Mouse (Mus musculus): Measurements from ENCODE around the gene Iqsec1. TPM values are rescaled to one million over a fixed set of nuclear protein-coding genes. Genes with fewer than 3 reads are reported as not detected.
A peak's percentile ranks its signal among the peaks of the same experiment; 100 is the strongest.

The Iqsec1 gene
- total and polyA plus RNA-seq, 3 experiments: 2.0 to 48.2 (median 39.2) TPM

DNA sequence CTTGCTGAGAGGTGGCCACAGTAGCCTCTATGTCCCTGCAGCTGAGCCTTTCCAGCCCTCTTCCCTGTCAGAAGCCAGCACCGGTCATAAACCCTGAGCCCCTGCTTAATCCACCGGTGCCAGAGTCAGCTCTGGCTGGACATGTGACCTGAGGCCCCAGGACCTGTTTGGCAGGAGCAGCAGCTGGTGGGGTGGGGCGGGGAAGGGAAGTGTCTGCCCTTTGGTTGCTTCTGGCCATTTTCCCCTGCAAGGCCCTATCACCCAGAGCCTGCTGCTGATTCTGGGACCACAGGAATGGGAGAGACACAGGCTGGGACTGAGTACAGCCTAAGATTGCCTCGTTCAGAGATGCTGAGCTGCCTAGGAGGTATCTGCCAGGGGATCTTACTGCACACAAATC, 257.2 kb downstream of the Iqsec1 start:
- ATAC-seq (ENCODE audit: extremely low read depth, insufficient number of reproducible peaks, low FRiP score, poor library complexity, severe bottlenecking) (no peak), DNase-seq (ENCODE audit: low spot score) (no peak)
- Histone ChIP-seq H3K4me1 (ENCODE audit: insufficient read depth, low read depth, low read length) (no peaks in the 10 kb centered on the region; the same call in 1 of the 2 replicates), H3K27me3 (ENCODE audit: insufficient read depth, low read length) (peaks cover 41% of the 10 kb centered on the region), H3K9me3 (replicated peaks) (no peaks in the 10 kb centered on the region), H3K36me3 (replicated peaks) (no peaks in the 10 kb centered on the region), H3K4me3 (ENCODE audit: low read depth, low read length) (no peak overlapping the region)
- TF ChIP-seq TAL1 (conservative IDR thresholded peaks at IDR 0.05; ENCODE audit: low read depth, low read length) (no peak), POLR2AphosphoS5 (IDR thresholded peaks at IDR 0.05; ENCODE audit: insufficient replicate concordance, low read depth, low read length) (no peak), GATA2 (IDR thresholded peaks at IDR 0.05; ENCODE audit: borderline replicate concordance, low read depth, low read length) (no peak), GATA1 (IDR thresholded peaks at IDR 0.05; ENCODE audit: borderline replicate concordance, low read length) (no peak), CTCF (IDR thresholded peaks at IDR 0.05; ENCODE audit: low read depth, low read length) (no peak)

DNA sequence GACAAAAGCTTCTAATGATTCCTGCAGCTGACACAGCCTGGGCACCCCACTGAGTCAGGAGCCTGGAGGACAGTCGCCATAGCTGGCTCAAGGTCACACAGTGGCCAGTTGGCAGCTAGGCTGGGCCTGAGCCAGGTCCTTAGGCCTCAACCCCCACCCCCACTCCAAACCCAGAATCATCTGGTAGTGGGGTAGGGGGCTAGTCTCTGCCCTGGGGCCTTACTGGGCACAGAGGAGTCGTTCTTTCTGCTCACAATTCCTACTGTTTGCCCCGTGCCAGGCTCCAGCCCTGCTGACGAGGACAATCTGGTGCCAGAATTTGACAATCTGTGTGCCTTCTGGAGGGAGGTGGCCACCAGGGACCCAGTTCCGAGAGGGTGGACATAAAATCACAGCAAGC, 258.7 kb downstream of the Iqsec1 start:
- TF ChIP-seq POLR2AphosphoS5 (IDR thresholded peaks at IDR 0.05; ENCODE audit: insufficient replicate concordance, low read depth, low read length) (no peak), GATA1 (IDR thresholded peaks at IDR 0.05; ENCODE audit: borderline replicate concordance, low read length) (no peak), GATA2 (IDR thresholded peaks at IDR 0.05; ENCODE audit: borderline replicate concordance, low read depth, low read length) (no peak), CTCF (IDR thresholded peaks at IDR 0.05; ENCODE audit: low read depth, low read length) (no peak), TAL1 (conservative IDR thresholded peaks at IDR 0.05; ENCODE audit: low read depth, low read length) (no peak)
- Histone ChIP-seq H3K9me3 (replicated peaks) (no peaks in the 10 kb centered on the region), H3K4me1 (ENCODE audit: insufficient read depth, low read depth, low read length) (no peaks in the 10 kb centered on the region), H3K4me3 (ENCODE audit: low read depth, low read length) (no peak overlapping the region), H3K27me3 (ENCODE audit: insufficient read depth, low read length) (peaks cover 37% of the 10 kb centered on the region), H3K36me3 (replicated peaks) (no peaks in the 10 kb centered on the region)
- no peak for ATAC-seq (ENCODE audit: extremely low read depth, insufficient number of reproducible peaks, low FRiP score, poor library complexity, severe bottlenecking)
- no peak for DNase-seq (ENCODE audit: low spot score)

DNA sequence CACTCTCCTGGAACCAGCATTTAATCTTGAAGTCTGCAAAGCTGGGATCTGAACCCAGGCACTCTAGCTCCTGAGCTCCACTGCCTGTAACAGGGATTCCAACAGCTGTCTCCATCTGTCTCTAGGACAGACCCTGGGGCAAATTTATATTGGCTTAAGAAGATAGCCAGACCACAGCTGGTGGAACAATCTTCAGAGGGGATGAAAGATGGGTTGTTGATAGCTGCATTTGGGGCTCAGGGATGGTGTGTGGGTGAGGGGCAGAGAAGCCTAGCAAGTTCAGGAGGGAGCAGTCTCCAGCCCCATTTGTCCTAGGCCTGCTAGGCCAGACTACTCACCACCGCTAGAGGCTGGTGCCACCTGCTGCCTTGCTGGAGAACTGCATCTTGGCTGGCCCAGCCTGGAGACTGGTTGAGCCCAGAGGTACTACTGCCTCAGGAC, 260.0 kb downstream of the Iqsec1 start:
- H3K36me3 ChIP-seq (replicated peaks): no peaks in the 10 kb centered on the region
- no peaks in the 10 kb centered on the region for H3K4me1 ChIP-seq (ENCODE audit: insufficient read depth, low read depth, low read length)
- DNase-seq (ENCODE audit: low spot score) (peak; percentile 47), ATAC-seq (ENCODE audit: extremely low read depth, insufficient number of reproducible peaks, low FRiP score, poor library complexity, severe bottlenecking) (peak; percentile 76)
- peaks cover 41% of the 10 kb centered on the region for H3K27me3 ChIP-seq (ENCODE audit: insufficient read depth, low read length)
- TF ChIP-seq TAL1 (conservative IDR thresholded peaks at IDR 0.05; ENCODE audit: low read depth, low read length) (no peak), POLR2AphosphoS5 (IDR thresholded peaks at IDR 0.05; ENCODE audit: insufficient replicate concordance, low read depth, low read length) (no peak), CTCF (IDR thresholded peaks at IDR 0.05; ENCODE audit: low read depth, low read length) (peak; percentile 97)
- no peaks in the 10 kb centered on the region for H3K9me3 ChIP-seq (replicated peaks)
- H3K4me3 ChIP-seq (ENCODE audit: low read depth, low read length): no peak overlapping the region

DNA sequence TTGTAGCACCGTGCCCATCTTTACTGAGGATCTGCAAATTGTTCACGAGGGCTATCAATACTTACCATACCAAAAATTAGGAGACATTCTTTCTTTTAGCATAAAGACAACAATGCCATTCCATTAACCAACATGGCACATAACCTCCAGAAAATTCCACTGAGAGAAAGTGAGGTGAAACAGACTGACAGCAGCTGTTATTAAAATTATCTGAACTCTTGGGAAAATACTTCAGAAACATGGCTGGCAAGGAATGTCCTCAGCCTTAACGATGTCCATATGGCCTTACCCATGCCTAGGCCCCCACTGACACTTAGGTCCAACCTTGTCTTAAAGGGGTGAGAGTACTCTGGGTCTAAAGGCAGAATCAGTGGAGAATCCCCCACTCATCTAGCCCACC, 260.7 kb downstream of the Iqsec1 start:
- Histone ChIP-seq H3K36me3 (replicated peaks) (no peaks in the 10 kb centered on the region), H3K27me3 (ENCODE audit: insufficient read depth, low read length) (peaks cover 46% of the 10 kb centered on the region), H3K9me3 (replicated peaks) (no peaks in the 10 kb centered on the region), H3K4me3 (ENCODE audit: low read depth, low read length) (no peak overlapping the region), H3K4me1 (ENCODE audit: insufficient read depth, low read depth, low read length) (no peaks in the 10 kb centered on the region)
- DNase-seq (ENCODE audit: low spot score): no peak
- TF ChIP-seq TAL1 (conservative IDR thresholded peaks at IDR 0.05; ENCODE audit: low read depth, low read length): no peak
- no peak for TF ChIP-seq CTCF (IDR thresholded peaks at IDR 0.05; ENCODE audit: low read depth, low read length)
- TF ChIP-seq GATA2 (IDR thresholded peaks at IDR 0.05; ENCODE audit: borderline replicate concordance, low read depth, low read length): no peak
- TF ChIP-seq GATA1 (IDR thresholded peaks at IDR 0.05; ENCODE audit: borderline replicate concordance, low read length): no peak
- TF ChIP-seq POLR2AphosphoS5 (IDR thresholded peaks at IDR 0.05; ENCODE audit: insufficient replicate concordance, low read depth, low read length): no peak
- ATAC-seq (ENCODE audit: extremely low read depth, insufficient number of reproducible peaks, low FRiP score, poor library complexity, severe bottlenecking): no peak

DNA sequence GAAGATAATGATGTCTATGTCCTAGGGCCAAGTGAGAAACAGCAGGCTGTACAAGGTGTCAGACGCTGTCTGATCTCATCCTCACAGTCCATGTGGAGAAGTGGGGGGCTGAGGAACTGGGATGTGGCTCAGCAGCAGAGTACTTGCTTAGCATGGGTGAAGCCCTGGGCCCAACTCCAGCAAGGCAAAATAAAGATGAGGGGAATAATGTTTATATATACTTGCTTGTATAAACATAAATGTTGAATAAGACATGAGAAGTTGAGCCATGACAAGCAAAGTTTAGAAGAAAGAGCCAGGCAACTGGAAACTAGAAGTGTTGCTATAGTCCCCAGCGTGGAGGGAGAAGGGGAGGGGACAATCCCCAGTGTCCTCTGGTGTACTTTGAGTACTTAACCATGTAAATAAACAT, 261.8 kb downstream of the Iqsec1 start:
- H3K9me3 ChIP-seq (replicated peaks): no peaks in the 10 kb centered on the region
- TF ChIP-seq POLR2AphosphoS5 (IDR thresholded peaks at IDR 0.05; ENCODE audit: insufficient replicate concordance, low read depth, low read length): no peak
- TF ChIP-seq TAL1 (conservative IDR thresholded peaks at IDR 0.05; ENCODE audit: low read depth, low read length): no peak
- no peak for TF ChIP-seq GATA2 (IDR thresholded peaks at IDR 0.05; ENCODE audit: borderline replicate concordance, low read depth, low read length)
- TF ChIP-seq CTCF (IDR thresholded peaks at IDR 0.05; ENCODE audit: low read depth, low read length): no peak
- TF ChIP-seq GATA1 (IDR thresholded peaks at IDR 0.05; ENCODE audit: borderline replicate concordance, low read length): no peak
- DNase-seq (ENCODE audit: low spot score) (no peak), ATAC-seq (ENCODE audit: extremely low read depth, insufficient number of reproducible peaks, low FRiP score, poor library complexity, severe bottlenecking) (no peak)
- no peaks in the 10 kb centered on the region for H3K36me3 ChIP-seq (replicated peaks)
- peaks cover 50% of the 10 kb centered on the region for H3K27me3 ChIP-seq (ENCODE audit: insufficient read depth, low read length)
- H3K4me3 ChIP-seq (ENCODE audit: low read depth, low read length): no peak overlapping the region
- no peaks in the 10 kb centered on the region for H3K4me1 ChIP-seq (ENCODE audit: insufficient read depth, low read depth, low read length)

DNA sequence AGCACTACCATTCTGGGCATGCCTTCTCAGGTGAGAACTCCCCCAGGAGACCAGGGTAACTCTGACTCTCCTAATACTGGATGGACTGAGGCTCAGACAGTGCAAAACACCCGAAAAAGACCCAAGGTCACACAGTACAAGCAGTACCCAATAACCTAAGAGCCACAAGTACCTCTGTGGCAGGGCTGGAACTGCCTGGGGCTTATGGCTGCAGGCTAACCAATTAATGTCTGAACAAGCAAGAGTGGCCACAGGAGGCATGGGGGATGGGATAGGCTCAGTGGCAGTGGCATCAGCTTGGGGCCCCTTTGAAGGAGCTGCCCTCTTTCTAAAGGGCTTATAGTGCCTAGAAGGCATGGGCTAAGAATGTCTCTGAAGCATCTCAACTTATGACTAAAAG, 263.0 kb downstream of the Iqsec1 start:
- H3K4me3 ChIP-seq (ENCODE audit: low read depth, low read length): no peak overlapping the region

More for the DNA sequence above, 263.0 kb downstream of the Iqsec1 start:
- Histone ChIP-seq H3K36me3 (replicated peaks) (no peaks in the 10 kb centered on the region), H3K9me3 (replicated peaks) (no peaks in the 10 kb centered on the region), H3K27me3 (ENCODE audit: insufficient read depth, low read length) (peaks cover 44% of the 10 kb centered on the region), H3K4me1 (ENCODE audit: insufficient read depth, low read depth, low read length) (peaks cover 3% of the 10 kb centered on the region; the same call in 1 of the 2 replicates)
- TF ChIP-seq CTCF (IDR thresholded peaks at IDR 0.05; ENCODE audit: low read depth, low read length) (no peak), GATA1 (IDR thresholded peaks at IDR 0.05; ENCODE audit: borderline replicate concordance, low read length) (no peak), GATA2 (IDR thresholded peaks at IDR 0.05; ENCODE audit: borderline replicate concordance, low read depth, low read length) (no peak), TAL1 (conservative IDR thresholded peaks at IDR 0.05; ENCODE audit: low read depth, low read length) (no peak), POLR2AphosphoS5 (IDR thresholded peaks at IDR 0.05; ENCODE audit: insufficient replicate concordance, low read depth, low read length) (no peak)
- DNase-seq (ENCODE audit: low spot score): no peak
- no peak for ATAC-seq (ENCODE audit: extremely low read depth, insufficient number of reproducible peaks, low FRiP score, poor library complexity, severe bottlenecking)
